Mouse (Mus musculus): Measurements from ENCODE around the gene Ttn. TPM values are rescaled to one million over a fixed set of nuclear protein-coding genes. Genes with fewer than 3 reads are reported as not detected.

The Ttn gene
- polyA plus RNA-seq, 1 experiment, result 0.12 TPM

DNA sequence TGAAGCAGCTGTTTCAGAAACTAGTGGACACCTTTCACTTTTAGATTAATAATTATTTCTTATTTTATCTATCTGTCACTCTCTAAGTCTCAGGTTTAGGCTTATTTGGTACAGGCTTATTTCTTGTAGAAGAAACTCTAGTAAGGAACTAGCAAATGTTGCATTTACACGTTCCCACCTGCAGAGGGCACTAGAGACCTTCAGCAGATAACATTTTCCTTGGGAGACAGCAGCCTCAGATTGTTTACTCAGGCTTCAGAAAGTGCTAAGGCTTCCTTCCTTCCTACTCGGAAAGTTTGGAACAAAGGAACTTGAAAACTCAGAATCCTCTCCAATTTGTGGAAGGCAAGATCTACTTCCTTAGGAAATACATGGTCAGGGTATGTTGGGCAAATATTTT, 52.6 kb downstream of the Ttn start:
- WGBS, result 1% methylated on average over 2 of the region's 2 CpGs
- Histone ChIP-seq H3K27ac (ENCODE audit: insufficient read depth, low read length) (no peak overlapping the region), H3K4me1 (ENCODE audit: control insufficient read depth, insufficient read depth, insufficient read length) (no peaks in the 10 kb centered on the region), H3K36me3 (ENCODE audit: control insufficient read depth, insufficient read depth, low read length) (no peaks in the 10 kb centered on the region), H3K27me3 (ENCODE audit: control insufficient read depth, insufficient read depth, low read length) (no peaks in the 10 kb centered on the region), H3K4me3 (ENCODE audit: extremely low read depth, insufficient read depth, insufficient read length) (no peak overlapping the region)
- TF ChIP-seq POLR2A (IDR thresholded peaks at IDR 0.05; ENCODE audit: low read depth, low read length), result no peak
- no peak for TF ChIP-seq CTCF (IDR thresholded peaks at IDR 0.05; ENCODE audit: extremely low read depth, insufficient read depth, insufficient read length, insufficient replicate concordance)
- no peak for DNase-seq (ENCODE audit: low read depth in 1 of 2, low spot score in 2 of 2)

DNA sequence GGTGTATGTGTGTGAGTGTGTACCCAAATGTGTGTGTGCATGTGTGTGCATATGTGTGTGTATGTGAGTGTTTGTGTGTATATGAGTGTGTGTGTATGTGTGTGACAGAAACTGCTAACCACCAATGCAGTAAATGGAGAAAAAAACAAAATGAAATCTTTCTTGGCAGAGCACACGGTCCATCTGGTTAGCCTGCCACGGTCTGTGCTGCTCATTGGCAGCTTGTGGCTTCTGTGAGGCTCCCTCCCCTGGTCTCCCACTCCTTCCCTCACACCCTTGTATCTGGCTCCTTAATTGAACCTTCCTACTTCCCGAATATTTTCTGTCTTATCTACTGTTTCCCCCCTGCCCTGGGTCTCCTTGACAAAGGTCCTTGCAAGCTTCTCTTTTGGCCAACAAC, 53.5 kb downstream of the Ttn start:
- Histone ChIP-seq H3K36me3 (ENCODE audit: control insufficient read depth, insufficient read depth, low read length) (no peaks in the 10 kb centered on the region), H3K4me1 (ENCODE audit: control insufficient read depth, insufficient read depth, insufficient read length) (no peaks in the 10 kb centered on the region), H3K27ac (ENCODE audit: insufficient read depth, low read length) (no peak overlapping the region), H3K27me3 (ENCODE audit: control insufficient read depth, insufficient read depth, low read length) (no peaks in the 10 kb centered on the region), H3K4me3 (ENCODE audit: extremely low read depth, insufficient read depth, insufficient read length) (no peak overlapping the region)
- no peak for DNase-seq (ENCODE audit: low read depth in 1 of 2, low spot score in 2 of 2)
- TF ChIP-seq CTCF (IDR thresholded peaks at IDR 0.05; ENCODE audit: extremely low read depth, insufficient read depth, insufficient read length, insufficient replicate concordance), result no peak
- TF ChIP-seq POLR2A (IDR thresholded peaks at IDR 0.05; ENCODE audit: low read depth, low read length), result no peak
- WGBS, result 63% methylated on average over 3 of the region's 3 CpGs

DNA sequence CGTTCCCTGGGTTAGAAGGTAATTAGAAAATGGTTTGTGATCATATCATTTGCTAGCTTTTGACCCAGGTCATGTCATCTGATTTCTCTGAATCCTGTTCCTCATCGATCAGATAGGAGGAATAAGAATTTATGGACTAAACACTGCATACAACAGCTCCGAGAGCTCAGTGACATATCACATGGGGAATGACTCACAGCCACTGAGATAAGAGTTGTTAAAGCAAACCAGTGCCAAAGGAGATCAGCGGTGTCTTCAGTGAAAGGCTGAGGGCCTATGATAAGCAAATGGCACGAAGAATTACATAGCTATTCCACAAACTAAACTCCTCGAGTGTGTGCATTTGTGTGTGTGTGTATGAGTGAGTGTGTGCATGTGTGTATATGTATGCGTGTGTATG, 54.0 kb downstream of the Ttn start:
- Histone ChIP-seq H3K27ac (ENCODE audit: insufficient read depth, low read length) (no peak overlapping the region), H3K27me3 (ENCODE audit: control insufficient read depth, insufficient read depth, low read length) (no peaks in the 10 kb centered on the region), H3K4me1 (ENCODE audit: control insufficient read depth, insufficient read depth, insufficient read length) (no peaks in the 10 kb centered on the region), H3K36me3 (ENCODE audit: control insufficient read depth, insufficient read depth, low read length) (no peaks in the 10 kb centered on the region), H3K4me3 (ENCODE audit: extremely low read depth, insufficient read depth, insufficient read length) (no peak overlapping the region)
- no peak for TF ChIP-seq CTCF (IDR thresholded peaks at IDR 0.05; ENCODE audit: extremely low read depth, insufficient read depth, insufficient read length, insufficient replicate concordance)
- no peak for DNase-seq (ENCODE audit: low read depth in 1 of 2, low spot score in 2 of 2)
- WGBS, result 85% methylated on average over 7 of the region's 7 CpGs

DNA sequence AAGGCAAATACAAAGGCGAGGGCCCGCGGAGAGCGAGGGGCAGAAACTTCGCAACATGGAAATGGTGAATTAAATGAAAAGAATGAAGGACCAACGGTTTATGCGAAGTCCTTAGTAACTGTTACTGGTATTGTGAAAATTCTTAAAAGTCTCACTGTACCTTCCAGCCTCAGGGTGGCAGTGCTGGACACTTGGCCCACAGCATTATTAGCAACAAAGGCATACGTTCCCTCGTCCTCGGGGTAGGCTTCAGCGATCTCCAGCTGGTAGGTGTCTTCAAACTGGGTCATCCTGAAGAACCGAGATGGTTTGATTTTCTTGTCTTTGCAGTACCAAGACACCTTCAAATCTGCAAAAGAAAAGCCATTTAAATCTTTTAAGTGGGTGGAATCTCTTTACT, 55.4 kb downstream of the Ttn start:
- H3K36me3 ChIP-seq (ENCODE audit: control insufficient read depth, insufficient read depth, low read length), result no peaks in the 10 kb centered on the region
- H3K4me1 ChIP-seq (ENCODE audit: control insufficient read depth, insufficient read depth, insufficient read length), result no peaks in the 10 kb centered on the region
- no peak overlapping the region for H3K27ac ChIP-seq (ENCODE audit: insufficient read depth, low read length)
- no peak overlapping the region for H3K4me3 ChIP-seq (ENCODE audit: extremely low read depth, insufficient read depth, insufficient read length)
- no peak for DNase-seq (ENCODE audit: low read depth in 1 of 2, low spot score in 2 of 2)
- H3K27me3 ChIP-seq (ENCODE audit: control insufficient read depth, insufficient read depth, low read length), result no peaks in the 10 kb centered on the region
- 61% methylated on average over 12 of the region's 12 CpGs for WGBS
- TF ChIP-seq CTCF (IDR thresholded peaks at IDR 0.05; ENCODE audit: extremely low read depth, insufficient read depth, insufficient read length, insufficient replicate concordance), result no peak

DNA sequence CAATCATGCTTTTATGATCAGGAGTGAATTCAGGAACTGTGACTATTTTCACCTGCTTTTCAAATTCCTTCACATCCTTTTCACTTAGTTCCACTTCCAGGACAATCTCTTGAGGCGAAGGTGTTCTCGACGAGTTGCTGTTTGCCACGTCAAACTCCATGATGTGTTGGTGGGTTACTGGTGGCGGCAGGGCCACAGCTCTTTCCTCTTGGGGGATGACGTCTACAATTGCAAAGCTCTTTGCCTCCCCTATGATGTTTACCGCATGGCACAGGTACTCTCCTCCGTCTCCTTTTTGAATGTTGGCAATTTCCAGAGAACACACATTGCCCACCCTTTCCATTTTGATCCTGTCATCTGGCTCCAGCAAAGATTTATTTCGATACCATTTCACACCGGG, 67.4 kb downstream of the Ttn start:
- Histone ChIP-seq H3K4me3 (ENCODE audit: extremely low read depth, insufficient read depth, insufficient read length) (no peak overlapping the region), H3K36me3 (ENCODE audit: control insufficient read depth, insufficient read depth, low read length) (no peaks in the 10 kb centered on the region), H3K4me1 (ENCODE audit: control insufficient read depth, insufficient read depth, insufficient read length) (no peaks in the 10 kb centered on the region), H3K27me3 (ENCODE audit: control insufficient read depth, insufficient read depth, low read length) (no peaks in the 10 kb centered on the region), H3K27ac (ENCODE audit: insufficient read depth, low read length) (no peak overlapping the region)
- no peak for DNase-seq (ENCODE audit: low read depth in 1 of 2, low spot score in 2 of 2)
- TF ChIP-seq POLR2A (IDR thresholded peaks at IDR 0.05; ENCODE audit: low read depth, low read length) (no peak), CTCF (IDR thresholded peaks at IDR 0.05; ENCODE audit: extremely low read depth, insufficient read depth, insufficient read length, insufficient replicate concordance) (no peak)
- WGBS, result 93% methylated on average over 10 of the region's 10 CpGs

DNA sequence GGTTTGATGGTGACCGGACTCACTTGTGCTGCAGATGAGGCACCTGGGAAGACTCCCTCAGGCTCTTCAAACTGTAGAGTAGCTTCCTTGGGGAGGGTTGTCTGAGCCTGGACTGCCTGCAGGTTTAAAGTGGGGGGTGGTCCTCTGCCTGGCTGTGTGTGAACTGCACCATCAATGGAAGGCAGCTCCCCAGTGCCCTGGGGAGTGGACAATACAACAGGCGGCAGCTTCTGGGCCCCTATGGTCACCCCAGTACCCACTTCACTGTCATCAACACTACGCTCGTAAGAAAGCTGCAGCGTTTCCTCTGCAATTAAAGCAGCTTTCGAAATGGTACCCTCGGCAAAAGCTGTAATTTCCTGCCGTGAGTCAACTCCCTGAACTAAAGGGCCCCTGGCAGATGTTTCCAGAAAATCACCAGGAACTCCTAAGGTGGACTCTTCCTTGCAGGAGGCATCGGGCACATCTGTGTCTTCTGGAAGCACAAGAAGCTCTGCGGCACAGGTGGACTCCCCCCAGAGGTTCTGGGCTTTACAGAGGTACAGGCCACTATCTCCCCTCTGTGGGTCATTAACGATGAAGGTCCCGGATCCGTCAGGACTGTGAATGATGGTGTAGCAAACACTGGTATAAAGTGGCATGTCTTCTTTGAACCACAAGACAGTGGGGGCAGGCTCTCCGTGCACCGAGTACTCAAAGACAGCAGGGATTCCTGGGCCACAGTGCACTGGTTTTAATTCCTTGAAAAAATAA, 73.5 kb downstream of the Ttn start:
- H3K4me1 ChIP-seq (ENCODE audit: control insufficient read depth, insufficient read depth, insufficient read length), result no peaks in the 10 kb centered on the region
- DNase-seq (ENCODE audit: low read depth in 1 of 2, low spot score in 2 of 2), result no peak
- H3K4me3 ChIP-seq (ENCODE audit: extremely low read depth, insufficient read depth, insufficient read length), result no peak overlapping the region
- H3K36me3 ChIP-seq (ENCODE audit: control insufficient read depth, insufficient read depth, low read length), result no peaks in the 10 kb centered on the region
- no peak for TF ChIP-seq POLR2A (IDR thresholded peaks at IDR 0.05; ENCODE audit: low read depth, low read length)
- TF ChIP-seq CTCF (IDR thresholded peaks at IDR 0.05; ENCODE audit: extremely low read depth, insufficient read depth, insufficient read length, insufficient replicate concordance), result no peak
- no peaks in the 10 kb centered on the region for H3K27me3 ChIP-seq (ENCODE audit: control insufficient read depth, insufficient read depth, low read length)
- no peak overlapping the region for H3K27ac ChIP-seq (ENCODE audit: insufficient read depth, low read length)
- 74% methylated on average over 15 of the region's 15 CpGs for WGBS

DNA sequence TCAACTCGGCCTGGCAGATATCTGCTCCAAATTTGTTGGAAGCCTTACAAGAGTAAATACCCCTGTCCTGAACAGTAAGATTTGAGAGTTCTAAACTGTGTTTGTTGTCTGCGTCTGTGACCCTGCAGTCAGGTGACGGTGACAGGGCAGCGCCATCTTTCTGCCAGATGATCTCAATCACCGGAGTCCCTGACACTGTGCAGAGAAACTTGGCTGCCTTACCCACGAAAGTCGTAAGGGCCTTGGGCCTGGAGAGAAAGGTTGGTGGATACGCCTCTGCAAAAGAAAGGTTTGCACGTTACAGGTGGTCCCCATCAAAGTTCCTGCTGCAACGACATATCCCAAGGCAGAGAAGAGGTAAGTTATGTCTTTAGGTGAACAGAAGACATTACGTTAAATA, 79.0 kb downstream of the Ttn start:
- 94% methylated on average over 11 of the region's 11 CpGs for WGBS
- no peak for DNase-seq (ENCODE audit: low read depth in 1 of 2, low spot score in 2 of 2)
- H3K4me1 ChIP-seq (ENCODE audit: control insufficient read depth, insufficient read depth, insufficient read length), result no peaks in the 10 kb centered on the region
- H3K27me3 ChIP-seq (ENCODE audit: control insufficient read depth, insufficient read depth, low read length), result no peaks in the 10 kb centered on the region
- H3K27ac ChIP-seq (ENCODE audit: insufficient read depth, low read length), result no peak overlapping the region
- no peaks in the 10 kb centered on the region for H3K36me3 ChIP-seq (ENCODE audit: control insufficient read depth, insufficient read depth, low read length)
- TF ChIP-seq POLR2A (IDR thresholded peaks at IDR 0.05; ENCODE audit: low read depth, low read length) (no peak), CTCF (IDR thresholded peaks at IDR 0.05; ENCODE audit: extremely low read depth, insufficient read depth, insufficient read length, insufficient replicate concordance) (no peak)
- H3K4me3 ChIP-seq (ENCODE audit: extremely low read depth, insufficient read depth, insufficient read length), result no peak overlapping the region

Data from spleen, adult 2 months (tissue).